Mouse (Mus musculus): ENCODE results near the gene Atp5h. TPM values are rescaled to one million over a fixed set of nuclear protein-coding genes. Genes with fewer than 3 reads are reported as not detected.

Gene Atp5h
- polyA plus RNA-seq, 1 experiment: 166 TPM

DNA sequence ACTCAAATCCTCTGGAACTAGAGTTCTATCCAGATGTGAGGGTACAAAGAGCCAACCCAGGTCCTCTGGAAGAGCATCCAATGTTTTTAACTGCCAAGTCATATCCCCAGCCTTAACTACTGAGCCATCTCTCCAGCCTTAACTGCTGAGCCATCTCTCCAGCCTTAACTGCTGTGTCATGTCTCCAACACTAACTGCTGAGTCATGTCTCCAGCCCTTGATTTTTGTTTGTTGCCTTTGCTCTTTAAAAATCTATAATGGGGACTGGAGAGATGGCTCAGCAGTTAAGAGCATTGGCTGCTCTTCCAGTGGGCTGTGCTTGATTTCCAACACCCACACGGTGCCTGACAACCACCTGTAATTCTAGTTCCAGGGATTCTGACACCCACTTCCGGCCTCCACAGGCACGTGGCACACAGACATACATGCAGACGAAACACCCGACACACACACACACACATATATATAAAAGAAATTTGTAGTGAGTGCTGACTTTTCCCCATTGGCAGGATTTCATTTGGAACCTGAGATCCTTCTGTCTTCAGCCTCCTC is 17.9 kb upstream of the Atp5h start:
- Histone ChIP-seq H3K27ac (ENCODE audit: control insufficient read depth, insufficient read depth, low read depth, low read length) (no peak overlapping the region), H3K27me3 (ENCODE audit: control insufficient read depth, insufficient read depth, low read length) (no peaks in the 10 kb centered on the region), H3K4me3 (ENCODE audit: control insufficient read depth, low read depth, low read length) (no peak overlapping the region), H3K4me1 (ENCODE audit: control insufficient read depth, insufficient read depth, low read length) (peaks cover 15% of the 10 kb centered on the region), H3K36me3 (ENCODE audit: control insufficient read depth, insufficient read depth, low read length) (no peaks in the 10 kb centered on the region)
- TF ChIP-seq CTCF (IDR thresholded peaks at IDR 0.05; ENCODE audit: control insufficient read depth, insufficient read depth, insufficient replicate concordance, low read depth, low read length): no peak
- no peak for TF ChIP-seq POLR2A (IDR thresholded peaks at IDR 0.05; ENCODE audit: control insufficient read depth, low read depth, low read length)

DNA sequence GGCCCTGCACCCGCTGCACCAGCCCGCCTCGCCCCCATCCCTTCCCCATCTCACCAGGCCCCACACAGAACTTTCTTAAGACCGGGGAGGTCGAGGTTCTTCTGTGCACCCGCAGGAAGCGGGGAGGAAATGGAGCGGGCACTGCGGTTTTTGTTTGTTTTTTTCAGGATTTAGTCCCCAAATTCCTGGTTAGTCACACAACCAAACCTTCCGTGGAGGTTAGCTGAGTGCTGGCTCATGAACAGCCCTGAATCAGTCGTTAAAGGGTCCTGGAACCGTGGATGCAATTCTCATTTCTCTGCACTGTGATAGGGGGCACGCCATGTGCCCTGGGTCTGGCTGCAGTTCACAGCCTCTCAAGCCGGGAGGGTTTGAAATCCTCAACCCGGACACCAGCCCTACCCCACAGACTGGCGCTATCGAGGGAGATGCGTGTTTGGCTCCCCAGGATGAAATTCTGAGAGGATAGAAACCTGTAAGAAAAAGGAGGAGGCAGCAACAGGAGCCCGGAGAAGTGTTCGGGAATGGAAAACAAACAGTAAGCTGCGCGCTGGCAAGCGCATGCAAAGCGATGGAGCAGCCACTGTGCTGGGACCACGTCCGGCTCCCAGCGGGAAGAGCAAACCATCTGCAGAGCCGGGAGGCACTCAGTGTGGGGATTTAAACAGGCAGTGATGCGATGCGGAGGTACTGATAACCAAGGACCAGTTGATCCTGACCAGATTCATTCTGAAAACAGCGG is 16.0 kb upstream of the Atp5h start:
- H3K27ac ChIP-seq (ENCODE audit: control insufficient read depth, insufficient read depth, low read depth, low read length): no peak overlapping the region
- H3K4me3 ChIP-seq (ENCODE audit: control insufficient read depth, low read depth, low read length): peak overlapping the region; percentile 19
- H3K27me3 ChIP-seq (ENCODE audit: control insufficient read depth, insufficient read depth, low read length): no peaks in the 10 kb centered on the region
- no peak for TF ChIP-seq POLR2A (IDR thresholded peaks at IDR 0.05; ENCODE audit: control insufficient read depth, low read depth, low read length)
- no peak for TF ChIP-seq CTCF (IDR thresholded peaks at IDR 0.05; ENCODE audit: control insufficient read depth, insufficient read depth, insufficient replicate concordance, low read depth, low read length)
- H3K36me3 ChIP-seq (ENCODE audit: control insufficient read depth, insufficient read depth, low read length): no peaks in the 10 kb centered on the region
- H3K4me1 ChIP-seq (ENCODE audit: control insufficient read depth, insufficient read depth, low read length): peaks cover 8% of the 10 kb centered on the region

DNA sequence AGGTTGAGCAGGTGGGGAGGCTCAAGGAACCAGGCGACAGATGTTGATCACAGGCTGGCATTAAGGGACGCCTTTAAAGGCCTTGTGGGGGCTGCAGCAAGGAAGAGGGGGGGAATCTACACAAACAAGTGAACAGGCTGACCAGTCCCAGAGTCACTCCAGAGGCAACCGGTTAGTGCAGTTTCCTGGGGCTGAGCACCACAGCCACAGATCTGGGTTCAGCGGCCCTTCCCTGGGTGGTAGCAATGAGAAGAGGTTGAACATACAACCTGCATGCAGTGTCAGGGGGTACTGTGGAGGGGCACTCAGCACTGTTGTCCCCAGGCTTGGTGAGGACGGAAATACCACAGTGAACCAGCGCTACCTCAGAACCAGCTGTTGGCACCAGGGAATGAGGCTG is 13.6 kb upstream of the Atp5h start:
- H3K4me1 ChIP-seq (ENCODE audit: control insufficient read depth, insufficient read depth, low read length): peaks cover 8% of the 10 kb centered on the region
- no peaks in the 10 kb centered on the region for H3K27me3 ChIP-seq (ENCODE audit: control insufficient read depth, insufficient read depth, low read length)
- H3K27ac ChIP-seq (ENCODE audit: control insufficient read depth, insufficient read depth, low read depth, low read length): no peak overlapping the region
- no peaks in the 10 kb centered on the region; the same call in 1 of the 2 replicates for H3K36me3 ChIP-seq (ENCODE audit: control insufficient read depth, insufficient read depth, low read length)
- TF ChIP-seq CTCF (IDR thresholded peaks at IDR 0.05; ENCODE audit: control insufficient read depth, insufficient read depth, insufficient replicate concordance, low read depth, low read length) (no peak), POLR2A (IDR thresholded peaks at IDR 0.05; ENCODE audit: control insufficient read depth, low read depth, low read length) (no peak)
- H3K4me3 ChIP-seq (ENCODE audit: control insufficient read depth, low read depth, low read length): no peak overlapping the region

DNA sequence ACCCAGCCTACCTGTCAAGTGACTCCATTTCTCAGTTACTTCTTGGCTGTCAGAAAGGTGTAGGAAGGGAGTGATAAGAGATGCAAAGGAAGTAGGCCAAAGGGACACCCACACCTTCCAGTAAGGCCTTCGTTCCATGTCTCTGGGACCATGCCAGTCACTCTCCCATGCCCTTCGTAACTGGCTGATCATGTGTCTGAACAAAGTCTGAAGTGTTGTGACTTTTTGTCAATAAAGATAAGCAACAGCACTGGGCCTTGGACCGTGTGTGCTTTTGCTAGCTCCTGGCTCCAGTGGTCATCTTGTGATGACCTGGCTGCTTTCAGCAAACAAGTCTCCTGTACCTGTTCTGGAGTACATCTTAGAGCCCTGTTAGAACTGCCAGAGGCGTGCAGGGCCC is 13.1 kb upstream of the Atp5h start:
- Histone ChIP-seq H3K36me3 (ENCODE audit: control insufficient read depth, insufficient read depth, low read length) (no peaks in the 10 kb centered on the region; the same call in 1 of the 2 replicates), H3K27ac (ENCODE audit: control insufficient read depth, insufficient read depth, low read depth, low read length) (no peak overlapping the region), H3K4me3 (ENCODE audit: control insufficient read depth, low read depth, low read length) (no peak overlapping the region), H3K27me3 (ENCODE audit: control insufficient read depth, insufficient read depth, low read length) (no peaks in the 10 kb centered on the region), H3K4me1 (ENCODE audit: control insufficient read depth, insufficient read depth, low read length) (peaks cover 9% of the 10 kb centered on the region)
- no peak for TF ChIP-seq CTCF (IDR thresholded peaks at IDR 0.05; ENCODE audit: control insufficient read depth, insufficient read depth, insufficient replicate concordance, low read depth, low read length)
- TF ChIP-seq POLR2A (IDR thresholded peaks at IDR 0.05; ENCODE audit: control insufficient read depth, low read depth, low read length): no peak

DNA sequence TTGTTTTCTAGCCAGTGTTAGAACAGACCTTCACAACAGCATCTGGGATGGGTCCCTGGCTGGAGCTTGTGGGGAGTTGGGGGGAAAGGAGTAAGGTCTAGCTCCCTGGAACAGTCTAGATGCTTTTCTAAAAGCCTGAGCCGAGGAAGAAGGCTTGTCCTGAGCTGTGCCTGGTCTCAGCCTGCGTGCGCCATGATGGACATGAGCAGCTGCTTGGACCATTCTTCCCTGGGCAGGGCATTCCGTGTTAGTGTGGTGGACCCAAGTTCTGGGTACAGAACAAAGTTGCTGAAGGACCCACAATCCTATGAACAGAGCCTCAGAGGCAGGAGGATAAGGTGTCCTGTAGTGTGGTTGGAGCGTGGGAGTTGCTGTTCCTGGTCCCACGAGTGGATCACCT is 10.8 kb upstream of the Atp5h start:
- H3K36me3 ChIP-seq (ENCODE audit: control insufficient read depth, insufficient read depth, low read length): peaks cover 2% of the 10 kb centered on the region; the same call in 1 of the 2 replicates
- no peak for TF ChIP-seq CTCF (IDR thresholded peaks at IDR 0.05; ENCODE audit: control insufficient read depth, insufficient read depth, insufficient replicate concordance, low read depth, low read length)
- no peak for TF ChIP-seq POLR2A (IDR thresholded peaks at IDR 0.05; ENCODE audit: control insufficient read depth, low read depth, low read length)
- H3K27ac ChIP-seq (ENCODE audit: control insufficient read depth, insufficient read depth, low read depth, low read length): no peak overlapping the region
- peaks cover 6% of the 10 kb centered on the region for H3K4me1 ChIP-seq (ENCODE audit: control insufficient read depth, insufficient read depth, low read length)
- H3K27me3 ChIP-seq (ENCODE audit: control insufficient read depth, insufficient read depth, low read length): no peaks in the 10 kb centered on the region
- H3K4me3 ChIP-seq (ENCODE audit: control insufficient read depth, low read depth, low read length): no peak overlapping the region

DNA sequence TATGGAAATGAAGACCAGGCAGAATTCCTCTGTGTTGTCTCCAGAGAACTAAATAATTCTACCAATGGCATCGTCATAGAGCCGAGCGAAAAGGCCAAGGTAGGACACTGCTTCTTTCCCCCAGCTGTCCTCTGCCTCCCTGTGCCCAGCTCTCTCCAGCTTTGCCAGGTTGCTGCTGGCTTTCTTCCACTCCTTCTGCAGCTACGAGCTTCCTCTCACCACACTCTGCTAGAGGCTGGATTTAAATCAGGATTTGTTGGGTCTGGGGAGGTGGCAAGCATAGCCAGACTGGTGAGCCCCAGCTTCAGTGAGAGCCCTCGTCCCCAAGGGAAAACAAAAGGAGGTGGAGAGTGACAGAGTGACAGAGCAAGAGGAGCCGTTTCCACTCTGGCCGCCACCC is 9.5 kb upstream of the Atp5h start:
- peaks cover 3% of the 10 kb centered on the region; the same call in 1 of the 2 replicates for H3K36me3 ChIP-seq (ENCODE audit: control insufficient read depth, insufficient read depth, low read length)
- 0 out of 2 replicates have a peak, but pooled peaks cover 4% of the 10 kb centered on the region for H3K4me1 ChIP-seq (ENCODE audit: control insufficient read depth, insufficient read depth, low read length)
- no peak for TF ChIP-seq POLR2A (IDR thresholded peaks at IDR 0.05; ENCODE audit: control insufficient read depth, low read depth, low read length)
- no peak for TF ChIP-seq CTCF (IDR thresholded peaks at IDR 0.05; ENCODE audit: control insufficient read depth, insufficient read depth, insufficient replicate concordance, low read depth, low read length)
- H3K27me3 ChIP-seq (ENCODE audit: control insufficient read depth, insufficient read depth, low read length): no peaks in the 10 kb centered on the region
- H3K4me3 ChIP-seq (ENCODE audit: control insufficient read depth, low read depth, low read length): no peak overlapping the region
- no peak overlapping the region for H3K27ac ChIP-seq (ENCODE audit: control insufficient read depth, insufficient read depth, low read depth, low read length)

DNA sequence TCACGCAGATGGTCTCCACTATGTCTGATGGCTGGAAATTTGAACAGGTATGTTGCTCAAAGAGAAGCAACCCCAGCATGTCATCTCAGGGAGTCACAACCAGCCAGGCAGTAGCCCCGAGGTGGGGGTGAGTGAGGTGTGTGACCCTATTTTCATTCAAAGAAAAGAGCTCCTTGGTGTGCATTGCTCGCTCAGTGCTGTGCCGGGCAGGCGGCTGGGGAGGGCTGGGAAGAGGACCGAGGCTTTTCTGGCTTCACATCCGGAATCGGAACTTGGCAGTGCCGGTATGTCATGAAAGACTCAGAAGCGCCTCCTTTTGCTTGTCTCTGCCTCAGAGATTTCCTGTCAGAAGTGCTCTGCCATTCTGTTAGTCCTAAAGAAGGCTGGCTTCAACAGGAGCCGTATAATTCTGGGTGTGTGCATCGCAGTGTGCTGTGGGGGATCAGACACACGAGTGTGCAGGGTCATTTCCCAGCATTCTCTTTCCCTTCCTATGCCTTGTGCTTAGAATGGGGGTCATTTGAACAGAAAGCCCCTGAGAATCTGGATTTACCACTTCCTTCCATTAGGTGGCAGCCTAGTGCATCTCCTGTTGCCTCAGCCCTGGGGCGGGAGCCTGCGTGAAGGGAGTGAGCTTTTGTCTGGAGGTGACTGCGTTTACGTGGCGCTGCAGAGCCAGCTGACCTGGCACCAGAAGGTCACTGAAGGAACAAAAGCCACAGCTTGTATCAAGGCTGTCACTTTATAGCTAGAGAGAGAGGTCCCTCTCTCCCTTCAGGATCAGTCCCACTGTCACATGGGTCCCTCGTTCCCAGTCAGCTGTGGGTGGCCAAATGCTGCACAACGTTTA is 7.9 kb upstream of the Atp5h start:
- TF ChIP-seq POLR2A (IDR thresholded peaks at IDR 0.05; ENCODE audit: control insufficient read depth, low read depth, low read length) (no peak), CTCF (IDR thresholded peaks at IDR 0.05; ENCODE audit: control insufficient read depth, insufficient read depth, insufficient replicate concordance, low read depth, low read length) (peak; percentile 31; the same call in 1 of the 2 replicates)
- H3K36me3 ChIP-seq (ENCODE audit: control insufficient read depth, insufficient read depth, low read length): peaks cover 3% of the 10 kb centered on the region; the same call in 1 of the 2 replicates
- no peak overlapping the region for H3K27ac ChIP-seq (ENCODE audit: control insufficient read depth, insufficient read depth, low read depth, low read length)
- H3K27me3 ChIP-seq (ENCODE audit: control insufficient read depth, insufficient read depth, low read length): no peaks in the 10 kb centered on the region
- no peak overlapping the region for H3K4me3 ChIP-seq (ENCODE audit: control insufficient read depth, low read depth, low read length)
- H3K4me1 ChIP-seq (ENCODE audit: control insufficient read depth, insufficient read depth, low read length): 0 out of 2 replicates have a peak, but pooled peaks cover 4% of the 10 kb centered on the region
